Mouse (Mus musculus) left cerebral cortex, postnatal 14 days (tissue): Measurements from ENCODE around the gene Tmem135. TPM values are rescaled to one million over a fixed set of nuclear protein-coding genes. Genes with fewer than 3 reads are reported as not detected.
A peak's percentile ranks its signal among the peaks of the same experiment; 100 is the strongest.

ENCODE experiments used
- DNase-seq, 2 experiments: peaks; one replicate each; pipeline ENCODE4 v3.0.0; 2021 to 2022; ENCODE audit warnings: low spot score in 2 of 2, mixed read lengths in 1 of 2
- intact Hi-C: fragments of 180-260 bp; cut with DNase I; formaldehyde crosslinking; loops from one replicate; pipeline ENCODE4 v1.15.1; 2025
- microRNA-seq, 2 experiments: library from miRNA; unstranded; fragments of <30 nt; microRNA quantifications; one replicate each; pipeline ENCODE4 v1.2.0; 2022
- total RNA-seq, 2 experiments: library from RNA; stranded (reverse); gene quantifications; 2 replicates each; pipeline ENCODE4 v1.2.3; 2021

Gene Tmem135
- total RNA-seq, 2 experiments from 2014 or later, result 62.6 to 69.4 TPM

- DNase-seq, result no peak
Measured at GRCm38 (mm10) chr7:89165528-89165927, 238.5 kb downstream of the Tmem135 start.

GRCm38 (mm10) chr7:89161610-89162378 lies 242.2 kb downstream of the Tmem135 start:
- intact Hi-C loops, result no loop called here

More at GRCm38 (mm10) chr7:89165528-89165927, 238.5 kb downstream of the Tmem135 start:
- intact Hi-C loops, result no loop called here

GRCm38 (mm10) chr7:89157356-89157755 lies 246.7 kb downstream of the Tmem135 start:
- DNase-seq, result no peak
- intact Hi-C loops, result no loop called here

More at GRCm38 (mm10) chr7:89161610-89162378, 242.2 kb downstream of the Tmem135 start:
- DNase-seq, result no peak

- no peak for DNase-seq
- intact Hi-C loops, result no loop called here
Measured at GRCm38 (mm10) chr7:89156629-89157028, 247.4 kb downstream of the Tmem135 start.

GRCm38 (mm10) chr7:89155741-89156140 lies 248.3 kb downstream of the Tmem135 start:
- no peak for DNase-seq
- intact Hi-C loops, result no loop called here

GRCm38 (mm10) chr7:89155223-89155622 lies 248.8 kb downstream of the Tmem135 start:
- intact Hi-C loops, result no loop called here
- no peak for DNase-seq

- DNase-seq, result no peak
- intact Hi-C loops, result no loop called here
Measured at GRCm38 (mm10) chr7:89151345-89151744, 252.7 kb downstream of the Tmem135 start.

GRCm38 (mm10) chr7:89140640-89141300 lies 263.3 kb downstream of the Tmem135 start:
- DNase-seq, result peak in 1 of 2 experiments; percentile 22
- intact Hi-C loops, result no loop called here

GRCm38 (mm10) chr7:89134884-89135511 lies 269.0 kb downstream of the Tmem135 start:
- no peak for DNase-seq
- intact Hi-C loops, result no loop called here

GRCm38 (mm10) chr7:89126063-89126882 lies 277.7 kb downstream of the Tmem135 start:
- intact Hi-C loops, result no loop called here
- peak; percentile 49 to 70 for DNase-seq

- intact Hi-C loops, result no loop called here
- no peak for DNase-seq
Measured at GRCm38 (mm10) chr7:89116261-89116664, 287.8 kb downstream of the Tmem135 start.

- intact Hi-C loops, result no loop called here
- DNase-seq, result no peak
Measured at GRCm38 (mm10) chr7:89115633-89116032, 288.4 kb downstream of the Tmem135 start.

GRCm38 (mm10) chr7:89106421-89106820 lies 297.6 kb downstream of the Tmem135 start:
- DNase-seq, result no peak
- intact Hi-C loops, result no loop called here

GRCm38 (mm10) chr7:89099756-89100155 lies 304.3 kb downstream of the Tmem135 start:
- intact Hi-C loops, result no loop called here
- DNase-seq, result no peak

Small RNAs within 50 kb of the gene (microRNA-seq; reads per million reads assigned to microRNA genes)
- 0 reads per million in 2 experiments for gene Gm22171
- gene Gm24659, result 0 reads per million in 2 experiments

Other genes starting within 250 kb of the Tmem135 start
- 10 to 100 TPM in 1 of 2 experiments, 1 to 10 TPM in 1; 6.4 to 10.2 TPM for gene Fzd4, start 133 bp upstream of the Tmem135 start, total RNA-seq
- 10 to 100 TPM in 1 of 2 experiments, 1 to 10 TPM in 1; 8.3 to 12.4 TPM for gene Prss23, start 123.0 kb upstream of the Tmem135 start, total RNA-seq
- 10 to 100 TPM; 80.8 to 94.6 TPM for gene Me3, start 228.2 kb upstream of the Tmem135 start, total RNA-seq